Mouse (Mus musculus) forebrain, postnatal 0 days (tissue): ENCODE measurements around the gene Avil. TPM values are rescaled to one million over a fixed set of nuclear protein-coding genes. Genes with fewer than 3 reads are reported as not detected.

Experiments
- ATAC-seq: fragments of 200-750 bp; cut with Nextera tagmentation; 2 replicates; pipeline ENCODE4 v1.8.0; 2017; ENCODE audit warnings: mild to moderate bottlenecking, moderate library complexity
- DNase-seq: peaks from one replicate; pipeline ENCODE4 v3.0.0-alpha.2; 2015
- H3K27ac ChIP-seq: fragments of 300-500 bp; sonication (generic); 2 replicates; pipeline ENCODE4 v1.5.1; 2014; ENCODE audit warnings: low read depth, mild to moderate bottlenecking, antibody characterized with exemption, low read length, moderate library complexity, mixed read lengths
- H3K27me3 ChIP-seq: fragments of 300-500 bp; sonication (generic); 2 replicates; pipeline ENCODE4 v1.6.1; 2014; ENCODE audit warnings: mild to moderate bottlenecking, low read length, mixed read lengths; ENCODE audit not compliant: insufficient read depth
- H3K36me3 ChIP-seq: fragments of 300-500 bp; sonication (generic); 2 replicates; pipeline ENCODE4 v1.6.1; 2014; ENCODE audit warnings: mild to moderate bottlenecking, moderate library complexity; ENCODE audit not compliant: insufficient read depth
- H3K4me1 ChIP-seq: fragments of 300-500 bp; sonication (generic); 2 replicates; pipeline ENCODE4 v1.6.1; 2014; ENCODE audit warnings: antibody characterized with exemption; ENCODE audit not compliant: insufficient read depth
- H3K4me2 ChIP-seq: fragments of 300-500 bp; sonication (generic); 2 replicates; pipeline ENCODE4 v1.6.1; 2014; ENCODE audit warnings: low read depth, mild to moderate bottlenecking, moderate library complexity
- H3K4me3 ChIP-seq: fragments of 300-500 bp; sonication (generic); 2 replicates; pipeline ENCODE4 v1.5.1; 2014; ENCODE audit warnings: low read depth, low read length, mixed read lengths
- H3K9ac ChIP-seq: fragments of 300-500 bp; sonication (generic); 2 replicates; pipeline ENCODE4 v1.6.1; 2014; ENCODE audit warnings: mild to moderate bottlenecking
- H3K9me3 ChIP-seq: fragments of 300-500 bp; sonication (generic); 2 replicates; pipeline ENCODE4 v1.6.1; 2016; ENCODE audit warnings: low read length
- CTCF ChIP-seq: sonication (generic); IDR thresholded peaks from 2 replicates; pipeline ENCODE4 v1.5.1; 2016; ENCODE audit warnings: antibody characterized with exemption, control low read depth, low read depth
- WGBS: fragments of 180-500 bp; shearing (Covaris S2); extraction: QIAGEN DNeasy Blood & Tissue Kit; methylation state at CpG from one replicate; pipeline ENCODE4 v1.1.7; 2014; 5-methylcytosine and 5-hydroxymethylcytosine counted together
- polyA plus RNA-seq: library from polyadenylated mRNA; unstranded; fragments of >200 nt; fragmentation: Nextera tagmentation; extraction: Ambion mirVana; gene quantifications from 2 replicates; pipeline ENCODE4 v1.2.1, GENCODE M21; 2015
- total RNA-seq: library from RNA; depleted of rRNA; stranded (reverse); fragments of >200 nt; gene quantifications from 2 replicates; pipeline ENCODE4 v1.2.3, GENCODE M21; 2014

Gene Avil
- total and polyA plus RNA-seq, 2 experiments from 2014 or later: 0.24 to 0.67 TPM

DNA sequence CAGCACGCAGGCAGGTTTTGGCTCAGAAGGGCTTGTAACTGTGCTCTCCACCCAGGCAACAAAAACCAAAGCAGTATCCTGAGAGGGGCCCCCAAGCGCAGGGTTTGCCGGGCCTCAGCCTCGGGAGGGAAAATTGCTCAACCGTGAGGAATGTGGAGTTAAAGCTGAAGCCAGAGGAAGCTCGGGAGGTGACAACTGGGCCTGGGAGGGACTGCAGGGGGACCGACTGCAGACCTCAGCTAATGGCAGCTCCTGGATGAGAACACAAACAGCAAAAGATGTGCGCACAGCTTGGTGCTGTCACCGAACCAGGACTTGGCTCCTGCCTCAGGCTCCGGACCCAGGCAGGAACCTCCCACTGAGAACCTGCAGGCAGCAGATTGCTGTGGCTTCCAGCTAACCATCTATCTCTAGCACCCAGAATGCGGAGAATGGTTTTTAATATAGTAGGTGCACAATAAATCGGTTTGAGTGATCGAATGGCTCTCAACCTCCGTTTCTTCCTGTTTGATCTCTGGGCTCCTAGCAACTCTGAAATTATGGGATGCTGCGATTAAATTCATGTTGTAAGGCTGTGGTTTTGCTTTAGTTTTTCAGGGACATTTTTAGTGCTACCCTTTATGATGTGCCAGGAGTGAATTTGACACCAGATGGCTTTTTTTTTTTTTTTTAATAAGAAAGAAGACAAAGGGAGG is 38.1 kb upstream of the Avil start:
- H3K4me2 ChIP-seq: 0 out of 2 replicates have a peak overlapping the region, but pooled peaks have one; percentile 4
- no peaks in the 10 kb centered on the region for H3K9me3 ChIP-seq
- no peak overlapping the region for H3K4me3 ChIP-seq
- ATAC-seq (peak; percentile 17), DNase-seq (peak; percentile 76)
- peak overlapping the region; percentile 85 for H3K27ac ChIP-seq
- H3K36me3 ChIP-seq: no peaks in the 10 kb centered on the region
- WGBS: 19% methylated on average over 15 of the region's 15 CpGs
- no peak overlapping the region for H3K9ac ChIP-seq
- H3K27me3 ChIP-seq: no peaks in the 10 kb centered on the region
- H3K4me1 ChIP-seq: peaks cover 5% of the 10 kb centered on the region
- no peak for TF ChIP-seq CTCF

DNA sequence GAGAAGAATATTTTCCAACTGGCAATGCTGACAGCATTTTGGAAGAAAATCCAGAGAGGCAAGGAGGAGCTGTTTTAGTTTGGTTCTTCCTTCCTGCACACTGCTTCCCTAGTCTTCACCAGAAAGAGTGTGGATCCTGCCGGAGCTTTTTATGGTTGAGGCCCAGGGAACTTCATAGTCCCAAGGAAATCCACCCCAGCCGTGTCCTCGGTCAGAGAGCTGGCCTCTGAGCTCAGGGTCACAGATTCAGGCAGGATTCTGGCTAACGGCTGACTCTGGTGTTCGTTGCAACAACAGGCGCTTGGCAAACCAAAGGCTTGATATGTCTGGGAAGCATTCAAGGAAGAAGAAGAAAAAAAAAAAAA is 37.6 kb upstream of the Avil start:
- peak overlapping the region; percentile 85 for H3K27ac ChIP-seq
- no peaks in the 10 kb centered on the region for H3K36me3 ChIP-seq
- DNase-seq: no peak
- 42% methylated on average over 6 of the region's 6 CpGs for WGBS
- H3K27me3 ChIP-seq: no peaks in the 10 kb centered on the region
- H3K4me1 ChIP-seq: no peaks in the 10 kb centered on the region
- peak; percentile 13; the same call in 1 of the 2 replicates for ATAC-seq
- no peak for TF ChIP-seq CTCF
- H3K9ac ChIP-seq: no peak overlapping the region
- H3K4me2 ChIP-seq: no peak overlapping the region
- H3K4me3 ChIP-seq: no peak overlapping the region
- no peaks in the 10 kb centered on the region for H3K9me3 ChIP-seq

DNA sequence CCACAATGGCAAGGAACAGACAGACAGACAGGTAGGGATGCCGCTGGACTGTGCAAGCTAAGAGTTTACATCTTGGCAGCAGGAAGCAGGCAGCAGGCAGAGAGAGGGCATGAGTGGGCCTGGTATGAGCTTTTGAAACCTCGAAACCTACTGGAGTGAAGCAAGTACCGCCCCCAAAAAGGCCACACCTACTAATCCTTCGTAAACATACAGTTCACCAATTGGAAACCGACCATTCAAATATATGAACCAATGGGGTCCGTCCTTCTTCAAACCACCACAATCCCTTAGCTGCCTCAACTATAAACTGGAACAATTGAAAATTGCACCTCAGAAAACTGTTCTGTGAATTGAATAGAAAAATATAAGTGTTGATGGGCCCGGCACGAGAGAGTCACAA is 36.7 kb upstream of the Avil start:
- WGBS: 88% methylated on average over 8 of the region's 8 CpGs
- DNase-seq (no peak), ATAC-seq (no peak)
- no peaks in the 10 kb centered on the region for H3K4me1 ChIP-seq
- TF ChIP-seq CTCF: no peak
- no peaks in the 10 kb centered on the region for H3K9me3 ChIP-seq
- no peak overlapping the region for H3K9ac ChIP-seq
- no peak overlapping the region for H3K4me2 ChIP-seq
- H3K36me3 ChIP-seq: no peaks in the 10 kb centered on the region
- H3K27me3 ChIP-seq: no peaks in the 10 kb centered on the region
- H3K4me3 ChIP-seq: no peak overlapping the region
- peak overlapping the region; percentile 85; the same call in 1 of the 2 replicates for H3K27ac ChIP-seq

DNA sequence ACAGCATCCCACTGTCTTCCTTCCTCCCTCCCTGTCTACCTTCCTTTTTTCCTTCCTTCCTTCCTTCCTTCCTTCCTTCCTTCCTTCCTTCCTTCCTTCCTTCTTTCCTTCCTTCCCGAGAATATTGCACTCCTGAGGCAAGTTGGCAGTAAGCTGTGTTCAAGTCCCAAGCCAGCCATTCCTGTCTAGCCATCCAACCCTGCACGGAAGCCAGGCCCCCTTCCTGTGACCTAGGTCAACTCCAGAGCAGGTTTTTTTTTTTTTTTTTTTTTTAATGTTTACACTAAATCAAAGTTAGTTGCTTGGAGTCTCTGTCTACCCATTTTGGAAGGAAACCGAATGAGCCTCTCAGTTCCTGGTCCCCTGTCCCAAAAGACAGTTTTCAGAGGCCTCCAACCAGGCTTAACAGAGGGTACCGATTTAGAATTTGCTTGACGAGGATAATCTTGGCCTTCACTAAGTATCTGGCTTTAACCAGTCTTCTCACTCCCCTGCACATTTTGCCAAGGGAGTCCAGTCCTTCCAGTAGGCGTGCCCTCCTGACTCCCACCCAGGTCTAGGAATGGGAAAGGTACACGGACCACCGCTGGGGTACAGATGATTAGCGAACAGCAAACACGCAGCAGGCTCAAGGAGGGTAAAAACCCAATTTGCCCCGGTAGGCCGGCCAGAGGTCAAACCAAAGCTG is 29.0 kb upstream of the Avil start:
- no peaks in the 10 kb centered on the region for H3K4me1 ChIP-seq
- no peak for DNase-seq
- H3K4me2 ChIP-seq: 0 out of 2 replicates have a peak overlapping the region, but pooled peaks have one; percentile 3
- ATAC-seq: no peak
- no peak for TF ChIP-seq CTCF
- no peaks in the 10 kb centered on the region for H3K27me3 ChIP-seq
- 21% methylated on average over 12 of the region's 12 CpGs for WGBS
- H3K4me3 ChIP-seq: no peak overlapping the region
- no peaks in the 10 kb centered on the region for H3K9me3 ChIP-seq
- no peak overlapping the region for H3K27ac ChIP-seq
- H3K9ac ChIP-seq: no peak overlapping the region; the same call in 1 of the 2 replicates
- H3K36me3 ChIP-seq: no peaks in the 10 kb centered on the region

DNA sequence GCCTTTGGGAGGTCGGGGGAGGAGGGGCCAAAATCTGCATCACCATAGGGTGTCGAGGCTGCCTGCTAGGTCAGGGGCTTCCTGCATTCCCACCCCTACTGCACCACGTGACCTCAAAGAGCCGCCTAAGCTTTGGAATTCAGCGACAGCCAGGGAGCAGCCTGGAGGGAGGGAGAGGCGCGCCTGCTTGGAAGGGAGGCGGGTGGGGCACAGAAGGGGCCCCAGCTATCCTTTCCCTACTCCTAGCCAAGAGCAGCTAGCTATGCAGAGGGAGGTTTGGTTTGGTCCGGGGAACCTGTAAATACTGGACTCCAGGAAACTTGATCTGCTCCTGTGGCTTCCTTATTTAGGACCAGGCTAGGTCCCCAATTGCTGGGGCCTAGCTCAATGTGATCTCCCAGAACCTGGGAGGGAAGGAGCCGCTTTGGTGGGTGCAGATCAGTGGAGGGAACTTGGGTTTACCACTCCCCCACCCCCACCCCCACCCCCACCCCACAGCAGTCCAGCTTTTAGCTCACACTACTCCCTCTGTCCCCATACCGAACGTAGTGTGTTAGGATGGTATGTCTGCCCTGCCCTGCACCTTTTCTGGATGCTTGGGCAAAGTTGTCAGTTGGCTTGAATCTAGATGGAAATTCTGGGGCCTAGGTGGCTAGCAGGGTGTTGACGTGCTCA is 28.3 kb upstream of the Avil start:
- TF ChIP-seq CTCF: no peak
- ATAC-seq: peak; percentile 50; the same call in 1 of the 2 replicates
- no peaks in the 10 kb centered on the region for H3K4me1 ChIP-seq
- H3K9me3 ChIP-seq: no peaks in the 10 kb centered on the region
- H3K27ac ChIP-seq: no peak overlapping the region
- no peak overlapping the region for H3K4me3 ChIP-seq
- 19% methylated on average over 13 of the region's 13 CpGs for WGBS
- H3K9ac ChIP-seq: peak overlapping the region; percentile 22; the same call in 1 of the 2 replicates
- 0 out of 2 replicates have a peak overlapping the region, but pooled peaks have one; percentile 3 for H3K4me2 ChIP-seq
- DNase-seq: no peak
- H3K36me3 ChIP-seq: no peaks in the 10 kb centered on the region
- no peaks in the 10 kb centered on the region for H3K27me3 ChIP-seq

DNA sequence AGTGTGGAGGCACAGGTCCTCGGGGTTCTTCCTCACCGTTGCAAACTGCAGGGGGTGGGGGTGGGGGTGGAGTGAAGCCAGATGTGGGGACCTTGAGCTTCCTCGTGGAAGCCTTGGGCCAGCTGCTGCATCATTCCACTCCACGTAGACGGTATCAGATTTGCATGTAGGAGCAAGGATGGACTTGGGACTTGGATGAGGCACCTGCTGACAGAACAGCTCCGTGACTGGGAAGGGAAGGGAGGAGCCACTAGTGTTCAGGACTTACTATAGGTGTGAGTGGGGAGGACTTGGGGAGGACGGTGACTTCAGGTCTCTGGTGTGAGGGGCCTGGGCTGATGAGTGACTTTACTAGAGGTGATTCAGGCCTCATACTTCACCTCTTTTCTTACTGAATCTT is 27.5 kb upstream of the Avil start:
- no peak overlapping the region for H3K27ac ChIP-seq
- H3K4me3 ChIP-seq: no peak overlapping the region
- no peak for TF ChIP-seq CTCF
- 39% methylated on average over 7 of the region's 7 CpGs for WGBS
- no peaks in the 10 kb centered on the region for H3K36me3 ChIP-seq
- DNase-seq (no peak), ATAC-seq (no peak)
- no peaks in the 10 kb centered on the region for H3K4me1 ChIP-seq
- no peaks in the 10 kb centered on the region for H3K27me3 ChIP-seq
- H3K4me2 ChIP-seq: no peak overlapping the region
- no peaks in the 10 kb centered on the region for H3K9me3 ChIP-seq
- no peak overlapping the region for H3K9ac ChIP-seq

DNA sequence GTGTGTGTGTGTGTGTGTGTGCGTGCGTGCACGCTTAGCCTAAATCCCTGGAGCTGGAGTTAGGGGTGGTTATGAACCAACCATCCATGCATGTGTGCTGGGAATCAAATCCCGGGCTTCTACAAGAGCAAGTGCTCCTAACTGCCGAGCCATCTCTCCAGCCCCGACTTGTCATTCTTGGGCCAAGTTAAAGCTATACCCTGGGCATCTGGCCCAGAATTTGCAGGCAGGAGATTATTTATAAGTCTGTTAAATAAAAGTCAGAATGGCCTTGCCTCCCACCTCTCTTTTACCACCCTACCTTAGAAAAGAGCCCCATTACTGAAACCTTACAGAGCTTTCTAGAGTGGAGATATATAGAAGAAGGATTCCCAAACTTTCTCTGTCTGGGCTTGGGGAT is 24.8 kb upstream of the Avil start:
- Histone ChIP-seq H3K27ac (no peak overlapping the region), H3K9ac (no peak overlapping the region), H3K27me3 (no peaks in the 10 kb centered on the region), H3K9me3 (no peaks in the 10 kb centered on the region), H3K36me3 (no peaks in the 10 kb centered on the region), H3K4me2 (no peak overlapping the region), H3K4me3 (no peak overlapping the region), H3K4me1 (no peaks in the 10 kb centered on the region)
- ATAC-seq (no peak), DNase-seq (no peak)
- no peak for TF ChIP-seq CTCF
- 77% methylated on average over 6 of the region's 6 CpGs for WGBS
